Mouse (Mus musculus): Measurements from ENCODE around the gene Zmym3.

DNA sequence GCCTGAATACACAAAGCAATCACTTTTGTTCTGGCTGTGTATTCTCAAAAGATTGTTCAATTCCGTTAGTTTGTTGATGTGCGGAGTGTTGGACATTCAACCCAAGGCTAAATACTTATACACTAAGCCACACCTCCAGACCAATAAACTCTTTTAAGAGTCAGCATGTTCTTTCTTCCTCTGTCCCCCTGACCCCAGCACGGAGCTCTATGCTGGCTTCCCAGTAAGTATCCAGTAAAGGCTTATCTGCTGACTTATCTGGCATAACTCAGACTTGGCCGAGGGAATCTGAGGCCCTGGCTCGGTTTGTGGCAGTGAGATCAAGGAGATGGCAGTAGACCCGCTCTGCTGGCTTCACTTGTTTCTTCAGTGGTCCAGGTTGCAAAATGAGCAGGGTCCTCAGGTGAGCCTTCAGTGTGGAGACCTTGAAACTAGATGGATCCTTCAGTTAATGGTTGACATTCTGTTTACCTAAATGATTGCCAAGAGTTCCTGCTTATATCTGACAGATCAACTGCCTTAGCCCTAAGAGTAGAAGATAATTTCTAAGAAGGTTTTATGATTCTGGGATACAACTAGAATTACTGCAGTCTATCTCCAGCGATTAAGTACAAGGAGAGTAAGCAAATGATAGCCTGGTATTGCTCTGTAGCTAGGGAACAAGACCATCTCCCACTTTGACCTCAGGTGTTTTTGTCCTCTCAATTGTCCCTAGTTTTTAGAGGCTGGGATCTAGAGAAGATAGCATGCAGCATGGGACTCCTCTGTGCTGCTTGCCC, 44.3 kb downstream of the Zmym3 start, which contains the start of gene Gjb1:
- TF ChIP-seq CTCF (IDR thresholded peaks at IDR 0.05; ENCODE audit: low read depth) (no peak), EP300 (optimal IDR thresholded peaks at IDR 0.05) (no peak)

Measured in stomach, postnatal 0 days (tissue).